Mouse (Mus musculus): Measurements from ENCODE around the gene 4931428F04Rik.
A peak's percentile ranks its signal among the peaks of the same experiment; 100 is the strongest.

4931428F04Rik gene

GRCm38 (mm10) chr8:105285514-105285913 is 4.2 kb downstream of the 4931428F04Rik start:
- DNase-seq, result no peak

- DNase-seq, result peak; percentile 77
These were observed 6.6 kb downstream of the 4931428F04Rik start for GRCm38 (mm10) chr8:105283074-105283473.

- no peak for DNase-seq
These were observed 7.4 kb downstream of the 4931428F04Rik start for GRCm38 (mm10) chr8:105282239-105282638.

GRCm38 (mm10) chr8:105281821-105282220 is 7.8 kb downstream of the 4931428F04Rik start:
- DNase-seq, result no peak

GRCm38 (mm10) chr8:105280567-105280966 is 9.1 kb downstream of the 4931428F04Rik start:
- DNase-seq, result no peak

GRCm38 (mm10) chr8:105278911-105279334 is 10.7 kb downstream of the 4931428F04Rik start:
- peak; percentile 62 for DNase-seq

- peak; percentile 69 for DNase-seq
These were observed 13.2 kb downstream of the 4931428F04Rik start for GRCm38 (mm10) chr8:105276292-105277120.

- DNase-seq, result no peak
These were observed 13.8 kb downstream of the 4931428F04Rik start, which contains the start of gene Nol3 for GRCm38 (mm10) chr8:105275840-105276239. Gene Nol3, plus strand, starts transcription at chr8:105276140.

- DNase-seq, result no peak
These were observed 14.3 kb downstream of the 4931428F04Rik start for GRCm38 (mm10) chr8:105275387-105275786.

GRCm38 (mm10) chr8:105270916-105271186 is 18.8 kb downstream of the 4931428F04Rik start:
- DNase-seq, result no peak

GRCm38 (mm10) chr8:105270101-105270915 is 19.4 kb downstream of the 4931428F04Rik start:
- DNase-seq, result no peak

- no peak for DNase-seq
These were observed 20.2 kb downstream of the 4931428F04Rik start, which contains the start of gene Hsf4 for GRCm38 (mm10) chr8:105269461-105269947. Gene Hsf4, plus strand, starts transcription at chr8:105269801.

GRCm38 (mm10) chr8:105269075-105269458 is 20.6 kb downstream of the 4931428F04Rik start:
- no peak for DNase-seq

GRCm38 (mm10) chr8:105268342-105269074 is 21.2 kb downstream of the 4931428F04Rik start:
- DNase-seq, result no peak

- DNase-seq, result no peak
These were observed 22.9 kb downstream of the 4931428F04Rik start for GRCm38 (mm10) chr8:105266775-105267174.

GRCm38 (mm10) chr8:105265128-105265527 is 24.5 kb downstream of the 4931428F04Rik start:
- DNase-seq, result no peak

GRCm38 (mm10) chr8:105264024-105264982 is 25.4 kb downstream of the 4931428F04Rik start, which contains the start of the genes Tradd and Fbxl8:
Gene Tradd, minus strand, starts transcription at chr8:105264609.
Gene Fbxl8, plus strand, starts transcription at chr8:105264648.
- DNase-seq, result peak; percentile 84

- DNase-seq, result no peak
These were observed 26.3 kb downstream of the 4931428F04Rik start for GRCm38 (mm10) chr8:105263244-105263912.

- DNase-seq, result peak; percentile 42
These were observed 28.2 kb downstream of the 4931428F04Rik start for GRCm38 (mm10) chr8:105261326-105261980.

GRCm38 (mm10) chr8:105260371-105261099 is 29.1 kb downstream of the 4931428F04Rik start:
- no peak for DNase-seq

All from liver (tissue).